In genomic region chr8:34696365-34696764, GRCm38 (mm10) we compare ENCODE assay signal across 12 mouse cellular contexts.
"Had no signal": no experiment of that assay in that cellular context is flagged by ENCODE, and none has a peak within 500 bp of the region (broad histone marks: within the 10 kb centered on the region; RNA-seq: fewer than 3 reads in every experiment).

No protein-coding gene starts in this region.

- H3K9me3 ChIP-seq: limb, embryonic 15.5 days; liver, embryonic 12.5 days; neural tube, embryonic 13.5 days; stomach, embryonic 15.5 days had no signal

- ATAC-seq: liver, embryonic 12.5 days had no signal

- H3K4me3 ChIP-seq: limb, embryonic 15.5 days; liver, embryonic 12.5 days; neural tube, embryonic 13.5 days; stomach, embryonic 15.5 days had no signal

- H3K27me3 ChIP-seq: limb, embryonic 15.5 days; liver, embryonic 12.5 days; neural tube, embryonic 13.5 days; stomach, embryonic 15.5 days had no signal

- DNase-seq: kidney, postnatal 25 days; lung, embryonic 14.5 days; lung, postnatal 10 days; midbrain, embryonic 14.5 days; right cerebral cortex, postnatal 14 days; thymus, adult 2 months; thymus, postnatal 4 days had no signal

- H3K9ac ChIP-seq: limb, embryonic 15.5 days; liver, embryonic 12.5 days; lung, embryonic 14.5 days; neural tube, embryonic 13.5 days; stomach, embryonic 15.5 days had no signal

- H3K4me1 ChIP-seq: limb, embryonic 15.5 days; liver, embryonic 12.5 days; neural tube, embryonic 13.5 days; stomach, embryonic 15.5 days had no signal

- H3K27ac ChIP-seq: limb, embryonic 15.5 days; liver, embryonic 12.5 days; macrophage; neural tube, embryonic 13.5 days; stomach, embryonic 15.5 days had no signal

- H3K4me2 ChIP-seq: limb, embryonic 15.5 days; liver, embryonic 12.5 days; lung, embryonic 14.5 days; neural tube, embryonic 13.5 days; stomach, embryonic 15.5 days had no signal

- H3K36me3 ChIP-seq: limb, embryonic 15.5 days; liver, embryonic 12.5 days; neural tube, embryonic 13.5 days; stomach, embryonic 15.5 days had no signal
